Mouse (Mus musculus) intestine, embryonic 16.5 days (tissue): ENCODE measurements around the gene Ifitm3. TPM values are rescaled to one million over a fixed set of nuclear protein-coding genes. Genes with fewer than 3 reads are reported as not detected.

Experiments
- ATAC-seq: fragments of 200-750 bp; cut with Nextera tagmentation; 2 replicates; pipeline ENCODE4 v1.8.0; 2017; ENCODE audit warnings: moderate TSS enrichment, moderate library complexity
- H3K27ac ChIP-seq: fragments of 300-500 bp; sonication (generic); 2 replicates; pipeline ENCODE4 v1.5.1; 2014; ENCODE audit warnings: mild to moderate bottlenecking, low read length
- H3K27me3 ChIP-seq: fragments of 300-500 bp; sonication (generic); replicated peaks from 2 replicates; pipeline ENCODE4 v1.6.1; 2014; ENCODE audit warnings: low read length, control low read depth, mixed read lengths; ENCODE audit not compliant: control insufficient read depth, insufficient read depth
- H3K36me3 ChIP-seq: fragments of 300-500 bp; sonication (generic); 2 replicates; pipeline ENCODE4 v1.6.1; 2014; ENCODE audit warnings: low read length, control low read depth; ENCODE audit not compliant: control insufficient read depth, insufficient read depth
- H3K4me1 ChIP-seq: fragments of 300-500 bp; sonication (generic); 2 replicates; pipeline ENCODE4 v1.6.1; 2014; ENCODE audit warnings: low read length, control low read depth, mixed read lengths; ENCODE audit not compliant: control insufficient read depth, insufficient read depth
- H3K4me2 ChIP-seq: fragments of 300-500 bp; sonication (generic); 2 replicates; pipeline ENCODE4 v1.6.1; 2014; ENCODE audit warnings: low read depth, low read length, control low read depth
- H3K4me3 ChIP-seq: fragments of 300-500 bp; sonication (generic); 2 replicates; pipeline ENCODE4 v1.5.1; 2014; ENCODE audit warnings: mild to moderate bottlenecking, low read length
- H3K9ac ChIP-seq: fragments of 300-500 bp; sonication (generic); 2 replicates; pipeline ENCODE4 v1.6.1; 2014; ENCODE audit warnings: low read depth, low read length
- H3K9me3 ChIP-seq: fragments of 300-500 bp; sonication (generic); 2 replicates; pipeline ENCODE4 v1.6.1; 2016; ENCODE audit warnings: low read length, control low read depth; ENCODE audit not compliant: control insufficient read depth
- WGBS: fragments of 180-500 bp; shearing (Covaris S2); extraction: QIAGEN DNeasy Blood & Tissue Kit; methylation state at CpG from one replicate; pipeline ENCODE4 v1.1.7; 2014; 5-methylcytosine and 5-hydroxymethylcytosine counted together
- polyA plus RNA-seq: library from polyadenylated mRNA; unstranded; fragments of >200 nt; fragmentation: Nextera tagmentation; extraction: Ambion mirVana; gene quantifications from 2 replicates; pipeline ENCODE4 v1.2.1, GENCODE M21; 2015

Gene Ifitm3
- polyA plus RNA-seq: 255 and 269 TPM in 2 replicates

- Histone ChIP-seq H3K36me3 (no peaks in the 10 kb centered on the region), H3K9ac (peak within 1 kb of the TSS; percentile 69), H3K27me3 (no peaks in the 10 kb centered on the region), H3K4me3 (peak within 1 kb of the TSS; percentile 51), H3K4me1 (peaks cover 19% of the 10 kb centered on the region), H3K4me2 (peak within 1 kb of the TSS; percentile 30), H3K27ac (peak within 1 kb of the TSS; percentile 74), H3K9me3 (no peaks in the 10 kb centered on the region)
- ATAC-seq: peak; percentile 21
- WGBS: 19% methylated on average over 10 of the region's 10 CpGs
Observed at GRCm38 (mm10) chr7:141010593-141010992, at the start of gene Ifitm3. TSS of gene Ifitm3 (minus strand) at chr7:141010770.

- ATAC-seq: no peak
- H3K4me3 ChIP-seq: peak overlapping the region; percentile 74
- H3K9me3 ChIP-seq: no peaks in the 10 kb centered on the region
- H3K27me3 ChIP-seq: no peaks in the 10 kb centered on the region
- no peak overlapping the region for H3K27ac ChIP-seq
- peak overlapping the region; percentile 98 for H3K4me2 ChIP-seq
- peaks cover 26% of the 10 kb centered on the region for H3K4me1 ChIP-seq
- H3K9ac ChIP-seq: peak overlapping the region; percentile 78; the same call in 1 of the 2 replicates
- H3K36me3 ChIP-seq: no peaks in the 10 kb centered on the region
- WGBS: 70% methylated on average over 2 of the region's 2 CpGs
Observed at GRCm38 (mm10) chr7:141059929-141060328, 49.4 kb upstream of the Ifitm3 start.

DNA sequence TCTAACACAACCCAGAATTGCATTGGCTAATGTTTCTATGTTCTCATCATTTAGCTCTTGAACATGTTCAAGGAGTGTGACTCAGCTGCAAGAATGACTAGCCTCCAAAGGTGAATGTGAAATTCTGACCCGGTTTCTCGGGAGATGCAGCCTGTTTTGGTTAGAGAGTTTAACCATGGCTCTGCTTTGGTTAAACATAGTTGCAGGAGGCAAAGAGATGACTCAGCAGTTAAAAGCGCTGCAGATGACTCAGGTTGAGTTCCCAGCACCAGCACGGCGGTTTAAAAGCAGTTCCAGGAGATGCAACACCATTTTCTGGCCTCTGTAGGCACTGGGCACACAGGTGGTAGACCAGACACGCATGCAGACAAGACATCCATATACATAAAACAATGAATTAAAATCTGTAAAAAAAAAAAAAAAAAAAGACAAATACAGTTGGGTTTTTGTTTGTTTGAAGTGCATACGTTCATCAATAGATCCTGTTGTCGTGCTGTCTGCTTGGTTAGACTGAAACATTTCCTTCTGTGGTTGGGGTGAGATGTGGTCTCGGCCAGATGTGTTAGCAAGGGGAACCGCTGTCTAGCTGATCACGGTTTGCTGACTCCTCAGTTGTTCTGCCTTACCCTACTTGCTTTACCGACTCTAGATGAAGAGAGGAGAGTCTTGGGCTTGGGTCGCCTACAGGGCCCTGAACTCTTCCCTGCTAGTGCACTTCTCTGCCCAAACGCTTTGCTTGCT, 48.2 kb upstream of the Ifitm3 start:
- H3K4me3 ChIP-seq: no peak overlapping the region
- ATAC-seq: no peak
- H3K27me3 ChIP-seq: no peaks in the 10 kb centered on the region
- H3K9me3 ChIP-seq: no peaks in the 10 kb centered on the region
- no peak overlapping the region for H3K4me2 ChIP-seq
- H3K9ac ChIP-seq: no peak overlapping the region
- 90% methylated on average over 14 of the region's 14 CpGs for WGBS
- no peaks in the 10 kb centered on the region for H3K36me3 ChIP-seq
- peaks cover 20% of the 10 kb centered on the region for H3K4me1 ChIP-seq
- H3K27ac ChIP-seq: no peak overlapping the region

DNA sequence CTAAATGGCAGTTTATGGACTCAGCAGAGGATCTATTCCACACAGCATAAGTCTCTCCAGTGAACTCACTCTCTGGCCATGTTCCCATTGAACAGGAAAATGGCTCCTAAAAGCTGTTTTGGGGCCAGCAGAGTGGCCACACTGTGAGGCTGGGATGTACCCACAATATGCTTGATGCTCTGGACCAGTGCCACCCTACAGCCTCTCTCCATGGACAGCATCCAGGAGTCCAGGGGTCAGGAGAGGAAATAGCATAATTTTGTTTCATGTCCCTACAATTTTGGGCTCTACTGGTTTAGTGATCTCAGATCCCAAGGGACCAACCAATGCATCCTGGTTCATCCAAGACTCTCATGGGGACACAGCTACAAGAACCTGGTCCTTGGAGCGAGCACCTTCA, 47.0 kb upstream of the Ifitm3 start:
- Histone ChIP-seq H3K4me3 (no peak overlapping the region), H3K27me3 (no peaks in the 10 kb centered on the region), H3K4me2 (no peak overlapping the region), H3K9ac (no peak overlapping the region), H3K36me3 (no peaks in the 10 kb centered on the region), H3K9me3 (no peaks in the 10 kb centered on the region), H3K27ac (no peak overlapping the region), H3K4me1 (peaks cover 15% of the 10 kb centered on the region)
- ATAC-seq: no peak
- WGBS: 100% methylated on average over 1 of the region's 1 CpGs

DNA sequence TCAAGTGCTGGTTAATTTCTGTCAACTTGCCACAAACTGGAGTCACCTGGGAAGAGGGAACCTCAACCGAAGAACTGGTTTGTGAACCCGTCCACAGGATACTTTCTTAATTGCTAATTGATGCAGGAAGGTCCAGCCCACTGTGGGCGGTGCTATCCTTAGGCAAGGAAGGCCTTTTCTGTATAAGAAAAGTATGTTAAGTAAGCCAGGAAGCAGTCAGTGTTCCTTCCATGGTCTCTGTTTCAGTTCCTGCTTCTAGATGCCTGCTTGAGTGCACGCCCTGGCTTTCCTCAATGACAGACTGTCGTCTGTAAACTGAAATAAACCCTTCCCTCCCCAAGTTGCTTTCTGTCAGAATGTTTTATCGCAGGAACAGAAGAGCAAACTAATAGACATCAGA, 46.4 kb upstream of the Ifitm3 start:
- Histone ChIP-seq H3K27ac (no peak overlapping the region), H3K27me3 (no peaks in the 10 kb centered on the region), H3K9ac (no peak overlapping the region), H3K4me3 (no peak overlapping the region), H3K4me2 (no peak overlapping the region), H3K9me3 (no peaks in the 10 kb centered on the region), H3K36me3 (no peaks in the 10 kb centered on the region), H3K4me1 (peaks cover 15% of the 10 kb centered on the region)
- WGBS: 85% methylated on average over 6 of the region's 6 CpGs
- no peak for ATAC-seq

DNA sequence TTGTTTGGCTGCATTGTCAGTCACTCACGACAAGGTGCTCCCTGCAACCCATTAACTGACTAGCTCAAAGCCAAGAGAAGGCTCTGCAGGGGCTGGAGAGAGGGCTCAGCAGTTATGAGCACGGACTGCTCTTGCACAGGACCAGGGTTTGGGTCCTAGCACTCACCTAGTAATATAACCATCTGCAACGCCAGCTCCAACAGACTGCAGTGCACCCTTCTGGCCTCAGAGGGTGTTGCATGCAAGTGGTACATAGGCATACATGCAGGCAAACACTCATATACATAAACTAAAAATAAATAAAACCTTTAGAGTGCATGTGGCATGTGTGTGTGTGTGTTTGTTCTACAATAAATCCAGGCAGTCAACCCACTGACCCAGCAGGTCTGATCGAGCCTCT, 45.2 kb upstream of the Ifitm3 start:
- ATAC-seq: no peak
- no peaks in the 10 kb centered on the region for H3K27me3 ChIP-seq
- no peak overlapping the region for H3K27ac ChIP-seq
- H3K4me1 ChIP-seq: peaks cover 7% of the 10 kb centered on the region; the same call in 1 of the 2 replicates
- H3K4me2 ChIP-seq: no peak overlapping the region
- H3K9ac ChIP-seq: no peak overlapping the region
- 78% methylated on average over 4 of the region's 4 CpGs for WGBS
- no peak overlapping the region for H3K4me3 ChIP-seq
- H3K36me3 ChIP-seq: no peaks in the 10 kb centered on the region
- H3K9me3 ChIP-seq: no peaks in the 10 kb centered on the region

GRCm38 (mm10) chr7:141052421-141052820, 41.9 kb upstream of the Ifitm3 start:
- Histone ChIP-seq H3K4me3 (no peak overlapping the region), H3K27me3 (no peaks in the 10 kb centered on the region), H3K36me3 (no peaks in the 10 kb centered on the region), H3K9ac (no peak overlapping the region), H3K4me2 (no peak overlapping the region), H3K4me1 (peaks cover 5% of the 10 kb centered on the region), H3K9me3 (no peaks in the 10 kb centered on the region), H3K27ac (no peak overlapping the region)
- ATAC-seq: no peak
- WGBS: 73% methylated on average over 2 of the region's 2 CpGs

DNA sequence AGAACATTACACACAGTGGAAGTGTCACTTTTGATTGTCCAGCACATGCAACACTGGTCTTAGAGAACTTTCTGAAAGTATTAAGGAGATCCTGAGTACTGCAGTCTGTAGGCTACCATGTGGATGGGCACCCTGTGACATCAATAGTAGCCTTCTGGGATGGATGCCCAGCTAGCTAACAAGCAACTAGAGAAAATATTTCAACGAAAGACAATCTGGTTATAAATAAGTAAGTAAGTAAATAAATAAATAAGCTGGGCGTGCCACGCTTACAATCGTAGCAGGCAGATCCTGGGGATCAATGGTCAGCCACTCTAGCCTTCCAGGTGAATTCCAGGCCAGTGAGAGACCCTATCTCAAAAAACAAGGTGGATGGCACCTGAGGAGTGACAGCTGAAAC, 41.4 kb upstream of the Ifitm3 start:
- ATAC-seq: no peak
- no peaks in the 10 kb centered on the region for H3K36me3 ChIP-seq
- no peak overlapping the region for H3K27ac ChIP-seq
- peaks cover 9% of the 10 kb centered on the region for H3K4me1 ChIP-seq
- H3K4me3 ChIP-seq: no peak overlapping the region
- no peak overlapping the region for H3K4me2 ChIP-seq
- H3K9me3 ChIP-seq: no peaks in the 10 kb centered on the region
- WGBS: 83% methylated on average over 4 of the region's 4 CpGs
- no peak overlapping the region for H3K9ac ChIP-seq
- H3K27me3 ChIP-seq: no peaks in the 10 kb centered on the region

- no peak overlapping the region for H3K4me2 ChIP-seq
- H3K27ac ChIP-seq: no peak overlapping the region
- H3K4me3 ChIP-seq: no peak overlapping the region
- no peak for ATAC-seq
- H3K36me3 ChIP-seq: no peaks in the 10 kb centered on the region
- no peaks in the 10 kb centered on the region for H3K9me3 ChIP-seq
- WGBS: 68% methylated on average over 17 of the region's 17 CpGs
- no peak overlapping the region for H3K9ac ChIP-seq
- no peaks in the 10 kb centered on the region for H3K27me3 ChIP-seq
- H3K4me1 ChIP-seq: peaks cover 11% of the 10 kb centered on the region
Observed at GRCm38 (mm10) chr7:141051060-141051685, 40.6 kb upstream of the Ifitm3 start.
